ENCODE assay signal across 25 mouse cellular contexts in genomic region chr9:71628286-71628685, GRCm38 (mm10). TPM values are rescaled to one million over a fixed set of nuclear protein-coding genes. Genes with fewer than 3 reads are reported as not detected.
A peak's percentile ranks its signal among the peaks of the same experiment; 100 is the strongest.
DNase-seq lines count a peak whose midpoint lies in the region; ATAC-seq and TF ChIP-seq lines count a peak whose summit lies in the region.
"Had no signal": no experiment of that assay in that cellular context is flagged by ENCODE, and none has a peak within 500 bp of the region (broad histone marks: within the 10 kb centered on the region; RNA-seq: fewer than 3 reads in every experiment).

No protein-coding gene starts in this region.

- no peak for TF ChIP-seq POLR2A in brain, embryonic 14.5 days (IDR thresholded peaks at IDR 0.05; ENCODE audit: borderline replicate concordance, extremely low read depth, insufficient read depth, insufficient read length, poor library complexity, severe bottlenecking)

- DNase-seq in hindbrain, embryonic 11.5 days (ENCODE audit: low spot score) = no peak
- DNase-seq in left cerebral cortex, postnatal 14 days (ENCODE audit: low spot score in 2 of 2) = peak; percentile 22 to 44
- DNase-seq in left cerebral cortex, adult 11 months (ENCODE audit: low spot score) = no peak
- peak; percentile 39 for DNase-seq in Muller cell, postnatal 12 days (ENCODE audit: inconsistent ontology term)
- peak; percentile 50 for DNase-seq in brain, embryonic 14.5 days (ENCODE audit: low read depth)
- DNase-seq in thymus, postnatal 14 days = no peak
- DNase-seq: adrenal gland, adult 2 months; B cell, adult 2 months; cerebellum, adult 18-20 months; cerebellum, postnatal 36 days; embryo, embryonic 11 days; kidney, adult 9 months; kidney, postnatal 25 days; liver, embryonic 13.5 days; lung, adult 2 months; lung, postnatal 14 days had no signal

- no peaks in the 10 kb centered on the region for H3K27me3 ChIP-seq in hindbrain, embryonic 16.5 days (replicated peaks; ENCODE audit: control insufficient read depth, insufficient read depth, low read length)
- no peaks in the 10 kb centered on the region for H3K27me3 ChIP-seq in hindbrain, embryonic 11.5 days (ENCODE audit: control insufficient read depth, insufficient read depth, low read length)
- H3K27me3 ChIP-seq: embryonic facial prominence, embryonic 13.5 days; forebrain, embryonic 12.5 days; hindbrain, embryonic 12.5 days; intestine, embryonic 15.5 days; liver, embryonic 13.5 days; midbrain, embryonic 12.5 days had no signal

- no peak for TF ChIP-seq CTCF in brain, embryonic 14.5 days (IDR thresholded peaks at IDR 0.05; ENCODE audit: borderline replicate concordance, extremely low read depth, insufficient read depth, insufficient read length)

- ATAC-seq in hindbrain, embryonic 16.5 days = peak; percentile 60; the same call in 1 of the 2 replicates
- no peak for ATAC-seq in hindbrain, embryonic 11.5 days (ENCODE audit: low FRiP score)
- ATAC-seq: intestine, embryonic 15.5 days had no signal

- no peak overlapping the region for H3K27ac ChIP-seq in hindbrain, embryonic 16.5 days (ENCODE audit: low read depth, low read length)
- H3K27ac ChIP-seq in hindbrain, embryonic 11.5 days (ENCODE audit: low read depth, low read length) = no peak overlapping the region
- H3K27ac ChIP-seq: embryonic facial prominence, embryonic 13.5 days; forebrain, embryonic 12.5 days; heart, embryonic 10.5 days; hindbrain, embryonic 12.5 days; intestine, embryonic 15.5 days; liver, embryonic 13.5 days; midbrain, embryonic 12.5 days had no signal

- no peak overlapping the region for H3K9ac ChIP-seq in hindbrain, embryonic 16.5 days (ENCODE audit: low read depth, low read length)
- no peak overlapping the region for H3K9ac ChIP-seq in hindbrain, embryonic 11.5 days (ENCODE audit: low read depth, low read length)
- H3K9ac ChIP-seq: embryonic facial prominence, embryonic 13.5 days; forebrain, embryonic 12.5 days; hindbrain, embryonic 12.5 days; intestine, embryonic 15.5 days; liver, embryonic 13.5 days; midbrain, embryonic 12.5 days had no signal

- no peaks in the 10 kb centered on the region for H3K36me3 ChIP-seq in hindbrain, embryonic 16.5 days (ENCODE audit: control insufficient read depth, insufficient read depth, low read length)
- no peaks in the 10 kb centered on the region for H3K36me3 ChIP-seq in hindbrain, embryonic 11.5 days (ENCODE audit: control insufficient read depth, insufficient read depth, low read length)
- H3K36me3 ChIP-seq: embryonic facial prominence, embryonic 13.5 days; forebrain, embryonic 12.5 days; hindbrain, embryonic 12.5 days; liver, embryonic 13.5 days; midbrain, embryonic 12.5 days had no signal

- H3K4me3 ChIP-seq in hindbrain, embryonic 16.5 days (ENCODE audit: low read length) = no peak overlapping the region
- H3K4me3 ChIP-seq in hindbrain, embryonic 11.5 days (ENCODE audit: low read depth, low read length) = no peak overlapping the region
- H3K4me3 ChIP-seq: embryonic facial prominence, embryonic 13.5 days; erythroblast, embryonic 14.5 days; forebrain, embryonic 12.5 days; heart, embryonic 10.5 days; hindbrain, embryonic 12.5 days; intestine, embryonic 15.5 days; liver, embryonic 13.5 days; midbrain, embryonic 12.5 days had no signal

- H3K4me1 ChIP-seq in hindbrain, embryonic 16.5 days (ENCODE audit: control insufficient read depth, insufficient read depth, low read depth, low read length) = no peaks in the 10 kb centered on the region
- H3K4me1 ChIP-seq in hindbrain, embryonic 11.5 days (replicated peaks; ENCODE audit: control insufficient read depth, insufficient read depth, low read length) = no peaks in the 10 kb centered on the region
- H3K4me1 ChIP-seq: embryonic facial prominence, embryonic 13.5 days; forebrain, embryonic 12.5 days; liver, embryonic 13.5 days; midbrain, embryonic 12.5 days had no signal

- no peak overlapping the region for H3K4me2 ChIP-seq in hindbrain, embryonic 16.5 days (ENCODE audit: low read length)
- H3K4me2 ChIP-seq in hindbrain, embryonic 11.5 days (replicated peaks; ENCODE audit: low read depth, low read length) = no peak overlapping the region
- H3K4me2 ChIP-seq: embryonic facial prominence, embryonic 13.5 days; forebrain, embryonic 12.5 days; hindbrain, embryonic 12.5 days; intestine, embryonic 15.5 days; liver, embryonic 13.5 days; midbrain, embryonic 12.5 days had no signal

- H3K9me3 ChIP-seq in hindbrain, embryonic 16.5 days (ENCODE audit: control insufficient read depth, low read length) = peaks cover 2% of the 10 kb centered on the region; the same call in 1 of the 2 replicates
- H3K9me3 ChIP-seq in hindbrain, embryonic 11.5 days (ENCODE audit: control insufficient read depth, low read length) = no peaks in the 10 kb centered on the region
- H3K9me3 ChIP-seq: embryonic facial prominence, embryonic 13.5 days; forebrain, embryonic 12.5 days; G1E; heart, embryonic 10.5 days; hindbrain, embryonic 12.5 days; intestine, embryonic 15.5 days; liver, embryonic 13.5 days; midbrain, embryonic 12.5 days had no signal

- WGBS in hindbrain, embryonic 16.5 days = 67% methylated on average over 6 of the region's 6 CpGs
- 88% methylated on average over 6 of the region's 6 CpGs for WGBS in hindbrain, embryonic 11.5 days

- intact Hi-C loops in left cerebral cortex, postnatal 14 days (cut with DNase I) = loop anchor here (10.0 kb wide), 1 partner anchor 263 kb away; no protein-coding TSS in a partner anchor

RNA-seq across cellular contexts. Expression of gene Myzap, which starts 36.1 kb away (rescaled TPM):
- polyA plus RNA-seq in hindbrain, embryonic 16.5 days (2015; fragmentation: Nextera tagmentation; extraction: Ambion mirVana) = 1.9 and 2.3 TPM in 2 replicates
- 5.3 and 6.4 TPM in 2 replicates for polyA plus RNA-seq in hindbrain, embryonic 11.5 days (2014; fragmentation: Nextera tagmentation; extraction: Ambion mirVana)
- 1 to 10 TPM; 1.7 TPM for total RNA-seq in left cerebral cortex, postnatal 14 days (2021)
- polyA plus RNA-seq in brain, embryonic 14.5 days (2012; rRNA removed) = 2.4 and 2.9 TPM in 2 replicates
- polyA plus RNA-seq: erythroblast, embryonic 14.5 days; G1E had no signal

Comparison
In these comparisons a context has a peak if more than half of its experiments do, and no peak if none do; other contexts are left out.
1. DNase-seq: peak in left cerebral cortex, postnatal 14 days (2 of 2), Muller cell, postnatal 12 days (single experiment) and brain, embryonic 14.5 days (single experiment); none in hindbrain, embryonic 11.5 days (single experiment), left cerebral cortex, adult 11 months (single experiment) and thymus, postnatal 14 days (single experiment).